Mouse (Mus musculus): ENCODE data around the gene Inpp5a.

The Inpp5a gene

DNA sequence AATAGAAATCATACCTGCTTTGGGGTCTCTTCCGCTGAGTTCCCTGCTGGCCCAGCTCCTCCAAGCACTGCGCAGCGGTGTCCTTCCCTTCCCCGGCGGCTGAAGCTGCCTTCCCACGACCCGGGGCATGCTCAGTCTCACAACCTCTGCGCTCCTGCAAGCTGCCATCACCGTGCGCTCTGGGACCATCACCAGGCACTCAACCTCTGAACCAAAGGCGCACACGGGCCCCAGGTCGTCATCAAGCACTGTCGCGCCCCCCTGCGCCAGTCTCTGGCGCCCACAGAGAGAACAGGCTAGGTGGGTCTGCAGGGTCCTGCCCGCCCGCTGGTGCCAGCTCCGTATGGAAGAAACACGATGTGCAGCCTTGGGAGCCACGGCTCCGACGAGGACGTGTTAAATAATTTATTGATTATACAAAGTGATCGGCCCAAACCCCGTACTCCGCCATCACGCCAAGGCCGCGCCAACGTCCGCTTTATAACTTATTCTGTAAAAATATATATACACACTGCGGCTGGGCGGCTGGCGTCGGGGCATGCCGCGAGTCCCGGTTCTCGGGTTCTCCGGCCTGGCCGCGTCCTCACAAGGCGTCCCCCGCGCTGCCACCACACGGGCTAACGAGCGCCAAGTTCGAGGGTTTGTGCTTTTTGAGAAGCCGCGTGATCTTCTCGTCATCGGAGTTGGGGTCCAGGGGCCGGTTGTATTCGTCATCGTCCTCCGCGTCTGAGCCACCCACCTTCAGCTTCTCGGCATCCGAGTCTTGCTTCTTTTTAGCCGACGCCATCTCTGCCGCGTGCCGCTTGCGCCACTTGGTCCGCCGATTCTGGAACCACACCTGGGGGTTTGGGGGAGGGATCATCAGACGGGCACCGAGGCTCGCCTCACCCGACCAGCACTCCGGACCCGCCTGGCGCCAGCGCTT lies 192.2 kb downstream of the Inpp5a start:
- no peak for DNase-seq (ENCODE audit: low spot score in 2 of 2)

GRCm38 (mm10) chr7:139581801-139582571 lies 193.1 kb downstream of the Inpp5a start:
- DNase-seq (ENCODE audit: low spot score in 2 of 2): no peak

GRCm38 (mm10) chr7:139582595-139582994 lies 193.7 kb downstream of the Inpp5a start, which contains the start of gene Nkx6-2:
Gene Nkx6-2 (minus strand): TSS chr7:139582797.
- no peak for DNase-seq (ENCODE audit: low spot score in 2 of 2)

DNA sequence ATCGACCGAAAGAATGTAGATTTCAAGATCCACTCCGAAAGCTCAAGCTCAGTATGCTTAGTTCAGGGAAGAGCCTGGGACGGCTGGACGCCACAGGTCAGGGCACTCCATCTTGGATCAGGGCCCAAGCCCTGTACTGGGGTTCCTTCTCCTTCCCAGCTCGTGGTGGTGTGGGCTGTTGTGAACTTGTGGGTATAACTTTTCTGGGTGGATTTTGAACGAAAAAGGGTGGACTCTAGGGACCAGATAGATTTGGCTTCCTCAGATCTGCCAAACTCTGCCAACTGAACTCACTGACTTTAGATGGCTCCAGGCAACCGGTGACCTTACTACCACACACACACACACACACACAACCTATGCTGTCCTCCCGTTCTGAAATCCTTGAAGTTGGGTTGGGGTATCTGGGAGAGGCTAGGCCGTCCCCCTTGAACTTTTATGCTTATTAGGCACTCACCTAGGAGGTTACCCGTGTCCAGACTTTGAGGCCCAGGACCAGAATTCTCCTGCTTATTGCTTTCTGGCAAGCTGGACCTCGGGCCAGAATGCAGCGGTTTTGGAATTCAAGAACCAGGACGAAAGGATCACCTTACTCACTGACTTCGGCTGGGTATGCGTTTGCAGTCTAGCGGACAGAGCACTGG lies 194.3 kb downstream of the Inpp5a start:
- DNase-seq (ENCODE audit: low spot score in 2 of 2): no peak

DNA sequence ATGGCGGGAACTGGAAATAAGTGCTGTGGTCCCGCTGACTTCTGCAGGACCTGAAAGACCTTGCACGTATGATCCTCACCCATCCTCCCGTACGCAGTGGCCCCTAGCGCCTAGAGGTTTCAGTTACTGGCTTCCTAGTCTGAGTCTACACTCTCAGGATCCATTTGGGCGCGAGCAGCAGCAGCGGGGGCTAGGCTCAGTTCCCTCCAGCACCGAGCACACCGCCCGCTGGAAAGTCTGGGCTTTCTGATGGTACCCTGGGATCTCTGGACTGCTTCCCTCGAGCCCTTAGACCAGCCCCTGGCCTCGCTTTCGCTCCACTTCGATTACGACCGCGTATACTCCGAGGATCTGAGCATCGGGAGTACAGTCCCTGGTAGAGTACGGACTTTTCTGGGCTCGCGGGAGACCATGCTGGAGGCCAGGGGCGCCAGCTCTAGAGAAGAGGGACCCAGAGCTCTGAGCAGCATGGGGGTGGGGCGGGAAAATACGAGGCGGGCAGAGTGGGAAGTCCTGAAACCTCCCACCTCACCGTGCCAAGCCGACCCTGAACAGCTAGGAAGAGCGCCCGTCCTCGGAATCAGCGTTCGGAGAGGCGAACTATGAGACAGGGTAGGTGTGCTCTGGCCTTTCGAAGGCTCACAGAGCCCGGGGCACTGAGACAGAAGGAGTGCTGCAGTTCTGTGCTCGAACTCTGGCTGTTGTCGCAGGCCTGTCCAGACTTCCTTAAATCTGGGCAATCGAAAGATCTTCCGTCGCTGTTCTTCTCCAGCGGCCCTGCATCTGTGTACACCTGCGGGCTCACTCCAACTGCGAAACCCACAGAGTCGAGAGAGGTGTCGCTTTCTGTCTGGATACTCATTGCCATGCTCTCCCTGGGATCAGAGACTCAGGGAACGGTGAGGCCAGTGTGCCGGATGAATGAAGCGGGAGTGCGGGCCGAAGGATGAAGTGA lies 195.6 kb downstream of the Inpp5a start:
- DNase-seq (ENCODE audit: low spot score in 2 of 2): no peak

GRCm38 (mm10) chr7:139585183-139585821 lies 196.4 kb downstream of the Inpp5a start:
- no peak for DNase-seq (ENCODE audit: low spot score in 2 of 2)

- no peak for DNase-seq (ENCODE audit: low spot score in 2 of 2)
Measured at GRCm38 (mm10) chr7:139587919-139588318, 199.0 kb downstream of the Inpp5a start.

GRCm38 (mm10) chr7:139590302-139590701 lies 201.4 kb downstream of the Inpp5a start:
- DNase-seq (ENCODE audit: low spot score in 2 of 2): peak in 1 of 2 experiments; percentile 43

GRCm38 (mm10) chr7:139591311-139591710 lies 202.4 kb downstream of the Inpp5a start:
- no peak for DNase-seq (ENCODE audit: low spot score in 2 of 2)

GRCm38 (mm10) chr7:139595311-139595710 lies 206.4 kb downstream of the Inpp5a start:
- no peak for DNase-seq (ENCODE audit: low spot score in 2 of 2)

- DNase-seq (ENCODE audit: low spot score in 2 of 2): no peak
Measured at GRCm38 (mm10) chr7:139595862-139596261, 207.0 kb downstream of the Inpp5a start.

DNA sequence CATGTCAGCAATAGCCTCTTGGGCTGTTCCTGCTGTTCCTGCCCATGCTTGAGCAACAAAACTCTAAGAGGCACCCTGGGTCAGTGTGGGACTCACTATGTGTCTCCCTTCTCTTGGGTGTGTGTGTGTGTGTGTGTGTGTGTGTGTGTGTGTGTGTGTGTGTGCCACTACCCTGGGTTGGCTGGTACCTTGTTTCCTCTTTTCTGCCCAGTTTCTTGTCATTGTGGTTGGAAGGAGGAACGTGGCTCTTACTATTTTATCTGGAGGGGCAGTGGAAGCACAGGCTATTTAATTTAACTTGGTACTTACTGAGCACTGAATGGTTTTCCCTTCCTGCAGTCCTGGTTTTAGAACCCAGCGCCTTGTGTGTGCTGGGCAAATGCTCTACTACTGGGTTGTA lies 221.4 kb downstream of the Inpp5a start:
- no peak for DNase-seq (ENCODE audit: low spot score in 2 of 2)

- DNase-seq (ENCODE audit: low spot score in 2 of 2): peak; percentile 17 to 51
Measured at GRCm38 (mm10) chr7:139615767-139616766, 227.2 kb downstream of the Inpp5a start.

DNA sequence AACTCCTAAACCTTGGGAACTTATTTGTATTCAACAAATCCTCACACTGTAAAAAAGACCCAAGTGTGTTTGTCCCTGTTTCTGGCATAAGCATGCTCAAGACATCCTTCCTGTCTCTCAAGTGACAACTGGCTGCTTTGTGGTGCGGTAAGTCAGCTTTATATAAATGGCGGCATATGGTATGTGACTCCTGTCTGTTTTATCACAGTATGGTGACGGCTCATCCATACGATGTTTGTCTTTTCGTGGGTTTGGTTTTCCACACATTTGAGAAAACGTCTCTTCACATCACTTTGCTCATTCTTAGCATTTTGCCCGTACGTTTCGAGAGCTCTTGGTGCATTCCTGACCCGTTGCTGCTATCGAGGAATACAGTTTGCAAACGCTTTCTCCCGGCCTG lies 233.7 kb downstream of the Inpp5a start:
- DNase-seq (ENCODE audit: low spot score in 2 of 2): no peak

DNA sequence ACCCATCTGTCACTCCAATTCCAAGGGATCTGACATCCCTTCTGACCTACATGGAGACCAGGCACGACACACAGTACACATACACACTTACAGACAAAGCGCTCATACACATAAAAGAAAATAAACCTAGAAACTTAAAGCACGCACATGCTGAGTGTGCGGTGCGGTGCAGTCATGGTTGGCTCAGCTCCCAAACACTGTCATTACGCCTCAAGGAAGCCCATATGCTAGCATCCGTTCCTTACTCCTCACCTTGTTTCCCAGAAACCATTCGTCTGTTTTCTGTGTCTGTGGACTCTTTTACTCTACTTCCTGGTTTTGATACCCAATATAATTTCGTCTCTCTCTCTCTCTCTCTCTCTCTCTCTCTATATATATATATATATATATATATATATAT lies 236.2 kb downstream of the Inpp5a start:
- DNase-seq (ENCODE audit: low spot score in 2 of 2): no peak

All from spleen, postnatal 10 days (tissue).